Mouse (Mus musculus) embryonic facial prominence, embryonic 15.5 days (tissue): ENCODE data around the gene Gm38431. TPM values are rescaled to one million over a fixed set of nuclear protein-coding genes. Genes with fewer than 3 reads are reported as not detected.

ENCODE experiments used
- ATAC-seq: fragments of 200-750 bp; cut with Nextera tagmentation; 2 replicates; pipeline ENCODE4 v1.8.0; 2017; ENCODE audit warnings: low read depth, moderate TSS enrichment; ENCODE audit not compliant: insufficient number of reproducible peaks, low FRiP score, low TSS enrichment
- H3K27ac ChIP-seq: fragments of 300-500 bp; sonication (generic); replicated peaks from 2 replicates; pipeline ENCODE4 v1.5.1; 2015; ENCODE audit warnings: mild to moderate bottlenecking, inconsistent platforms
- H3K27me3 ChIP-seq: fragments of 300-500 bp; sonication (generic); 2 replicates; pipeline ENCODE4 v1.6.1; 2015; ENCODE audit warnings: inconsistent platforms
- H3K36me3 ChIP-seq: fragments of 300-500 bp; sonication (generic); 2 replicates; pipeline ENCODE4 v1.6.1; 2015; ENCODE audit warnings: mild to moderate bottlenecking, inconsistent platforms
- H3K4me1 ChIP-seq: fragments of 300-500 bp; sonication (generic); 2 replicates; pipeline ENCODE4 v1.6.1; 2015; ENCODE audit warnings: inconsistent platforms
- H3K4me2 ChIP-seq: fragments of 300-500 bp; sonication (generic); replicated peaks from 2 replicates; pipeline ENCODE4 v1.6.1; 2015; ENCODE audit warnings: mild to moderate bottlenecking, inconsistent platforms
- H3K4me3 ChIP-seq: fragments of 300-500 bp; sonication (generic); replicated peaks from 2 replicates; pipeline ENCODE4 v1.5.1; 2015; ENCODE audit warnings: mild to moderate bottlenecking, inconsistent platforms
- H3K9ac ChIP-seq: fragments of 300-500 bp; sonication (generic); 2 replicates; pipeline ENCODE4 v1.6.1; 2015; ENCODE audit warnings: inconsistent platforms
- H3K9me3 ChIP-seq: fragments of 300-500 bp; sonication (generic); replicated peaks from 2 replicates; pipeline ENCODE4 v1.6.1; 2016; ENCODE audit warnings: inconsistent platforms
- WGBS: fragments of 180-500 bp; shearing (Covaris S2); methylation state at CpG from one replicate; pipeline ENCODE4 v1.1.7; 2015; 5-methylcytosine and 5-hydroxymethylcytosine counted together
- polyA plus RNA-seq: library from polyadenylated mRNA; unstranded; fragments of >200 nt; fragmentation: Nextera tagmentation; extraction: Ambion mirVana; gene quantifications from 2 replicates; pipeline ENCODE4 v1.2.1, GENCODE M21; 2015

Gm38431 gene
- polyA plus RNA-seq, 1 experiment from 2014 or later = 1.6 TPM

GRCm38 (mm10) chr9:21029291-21030054, 62.3 kb downstream of the Gm38431 start, which contains the start of gene Icam4:
Gene Icam4 (plus strand): TSS chr9:21029373.
- no peak for ATAC-seq

DNA sequence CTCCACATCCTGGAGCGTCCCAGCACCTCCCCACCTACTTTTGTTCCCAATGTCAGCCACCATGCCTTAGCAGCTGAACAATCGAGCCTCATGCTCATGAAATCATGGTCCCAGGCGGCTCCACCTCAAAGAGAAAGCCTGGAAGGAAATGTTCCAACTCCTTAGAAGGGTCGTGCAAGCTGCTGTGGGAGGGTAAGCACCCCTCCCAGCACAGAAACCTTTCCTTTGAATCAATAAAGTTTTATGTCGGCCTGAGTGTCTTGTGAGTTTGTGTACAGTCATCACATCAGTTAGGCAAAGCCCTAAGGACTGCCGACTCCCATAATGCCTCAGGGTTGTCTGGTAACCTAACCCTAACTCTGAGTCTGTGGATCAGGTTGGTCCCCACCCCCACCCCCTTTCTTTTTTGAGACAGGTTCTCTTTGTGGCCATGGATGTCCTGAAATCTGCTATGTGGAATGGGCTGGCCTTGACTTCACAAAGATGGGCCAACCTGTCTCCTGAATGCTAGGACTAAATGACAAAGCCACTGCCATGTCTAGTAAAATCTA, 63.2 kb downstream of the Gm38431 start:
- H3K9ac ChIP-seq = no peak overlapping the region
- peaks cover 45% of the 10 kb centered on the region for H3K4me1 ChIP-seq
- H3K27me3 ChIP-seq = peaks cover 40% of the 10 kb centered on the region
- ATAC-seq = no peak
- no peak overlapping the region for H3K27ac ChIP-seq
- H3K4me3 ChIP-seq = no peak overlapping the region
- no peaks in the 10 kb centered on the region for H3K9me3 ChIP-seq
- H3K36me3 ChIP-seq = no peaks in the 10 kb centered on the region
- no peak overlapping the region for H3K4me2 ChIP-seq
- WGBS = 65% methylated on average over 6 of the region's 6 CpGs

More at GRCm38 (mm10) chr9:21029291-21030054, 62.3 kb downstream of the Gm38431 start, which contains the start of gene Icam4:
- Histone ChIP-seq H3K4me3 (peak within 1 kb of the TSS; percentile 59), H3K27me3 (peaks cover 47% of the 10 kb centered on the region), H3K9ac (no peak within 1 kb of the TSS), H3K4me1 (peaks cover 47% of the 10 kb centered on the region), H3K9me3 (no peaks in the 10 kb centered on the region), H3K4me2 (peak within 1 kb of the TSS; percentile 98), H3K36me3 (no peaks in the 10 kb centered on the region), H3K27ac (no peak within 1 kb of the TSS)
- 2% methylated on average over 37 of the region's 37 CpGs for WGBS

- no peak overlapping the region for H3K9ac ChIP-seq
- peaks cover 32% of the 10 kb centered on the region for H3K27me3 ChIP-seq
- H3K36me3 ChIP-seq = no peaks in the 10 kb centered on the region
- ATAC-seq = no peak
- WGBS = 53% methylated on average over 8 of the region's 8 CpGs
- no peaks in the 10 kb centered on the region for H3K9me3 ChIP-seq
- H3K4me1 ChIP-seq = peaks cover 37% of the 10 kb centered on the region
- H3K27ac ChIP-seq = no peak overlapping the region
- H3K4me2 ChIP-seq = no peak overlapping the region
- no peak overlapping the region for H3K4me3 ChIP-seq
Measured at GRCm38 (mm10) chr9:21027774-21028290, 64.0 kb downstream of the Gm38431 start.

DNA sequence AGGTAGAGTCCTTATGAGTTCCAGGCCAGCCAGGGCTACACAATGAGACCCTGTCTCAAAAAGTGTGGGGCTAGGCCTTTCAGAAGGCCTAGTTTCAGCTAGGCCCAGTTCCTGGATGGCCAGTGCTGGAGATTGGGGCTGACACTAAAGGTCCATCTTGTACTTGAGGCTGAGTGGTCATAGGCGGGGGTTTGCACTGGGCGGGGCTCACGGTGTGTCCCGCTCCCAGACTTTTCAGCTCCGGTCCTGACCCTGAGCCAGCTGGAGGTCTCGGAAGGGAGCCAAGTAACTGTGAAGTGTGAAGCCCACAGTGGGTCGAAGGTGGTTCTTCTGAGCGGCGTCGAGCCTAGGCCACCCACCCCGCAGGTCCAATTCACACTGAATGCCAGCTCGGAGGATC, 64.9 kb downstream of the Gm38431 start:
- peaks cover 28% of the 10 kb centered on the region for H3K4me1 ChIP-seq
- no peak overlapping the region for H3K9ac ChIP-seq
- no peak overlapping the region for H3K4me3 ChIP-seq
- no peak for ATAC-seq
- H3K36me3 ChIP-seq = no peaks in the 10 kb centered on the region
- no peaks in the 10 kb centered on the region for H3K9me3 ChIP-seq
- H3K27me3 ChIP-seq = peaks cover 22% of the 10 kb centered on the region
- 87% methylated on average over 12 of the region's 12 CpGs for WGBS
- no peak overlapping the region for H3K4me2 ChIP-seq
- no peak overlapping the region for H3K27ac ChIP-seq

- ATAC-seq = no peak
- Histone ChIP-seq H3K27me3 (peaks cover 19% of the 10 kb centered on the region), H3K9ac (no peak overlapping the region), H3K4me1 (peaks cover 17% of the 10 kb centered on the region), H3K36me3 (0 out of 2 replicates have a peak, but pooled peaks cover 4% of the 10 kb centered on the region), H3K4me3 (no peak overlapping the region), H3K27ac (no peak overlapping the region), H3K9me3 (no peaks in the 10 kb centered on the region), H3K4me2 (no peak overlapping the region)
- WGBS = 61% methylated on average over 19 of the region's 19 CpGs
Measured at GRCm38 (mm10) chr9:21025258-21025810, 66.5 kb downstream of the Gm38431 start.

DNA sequence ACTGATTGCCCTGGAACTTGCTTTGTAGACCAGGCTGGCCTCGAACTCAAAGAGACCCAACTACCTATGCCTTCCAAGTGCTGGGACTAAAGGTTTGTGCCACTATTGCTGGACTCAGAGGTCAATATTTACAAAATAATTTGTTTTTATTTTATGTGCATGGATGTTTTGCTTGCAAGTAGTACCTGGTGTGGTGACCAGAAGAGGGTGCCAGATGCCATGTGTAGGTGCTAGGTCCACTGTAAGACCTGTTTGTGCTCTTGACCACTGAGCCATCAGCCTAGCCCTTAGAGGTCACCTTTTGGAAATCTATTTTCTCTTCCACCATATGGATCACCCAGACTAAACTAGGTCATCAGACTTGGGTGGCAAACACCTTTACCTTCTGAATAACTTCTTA, 69.1 kb downstream of the Gm38431 start:
- ATAC-seq = no peak
- Histone ChIP-seq H3K27ac (no peak overlapping the region), H3K4me3 (no peak overlapping the region), H3K9me3 (no peaks in the 10 kb centered on the region), H3K4me2 (no peak overlapping the region), H3K4me1 (0 out of 2 replicates have a peak, but pooled peaks cover under 1% of the 10 kb centered on the region), H3K9ac (no peak overlapping the region), H3K36me3 (0 out of 2 replicates have a peak, but pooled peaks cover 4% of the 10 kb centered on the region), H3K27me3 (peaks cover 7% of the 10 kb centered on the region; the same call in 1 of the 2 replicates)
- 67% methylated on average over 1 of the region's 1 CpGs for WGBS

GRCm38 (mm10) chr9:21022288-21022687, 69.5 kb downstream of the Gm38431 start:
- Histone ChIP-seq H3K27ac (no peak overlapping the region), H3K27me3 (peaks cover 7% of the 10 kb centered on the region), H3K36me3 (0 out of 2 replicates have a peak, but pooled peaks cover 4% of the 10 kb centered on the region), H3K4me1 (peaks cover under 1% of the 10 kb centered on the region; the same call in 1 of the 2 replicates), H3K4me2 (no peak overlapping the region), H3K9ac (no peak overlapping the region), H3K4me3 (no peak overlapping the region), H3K9me3 (no peaks in the 10 kb centered on the region)
- ATAC-seq = no peak
- WGBS = 38% methylated on average over 6 of the region's 6 CpGs

DNA sequence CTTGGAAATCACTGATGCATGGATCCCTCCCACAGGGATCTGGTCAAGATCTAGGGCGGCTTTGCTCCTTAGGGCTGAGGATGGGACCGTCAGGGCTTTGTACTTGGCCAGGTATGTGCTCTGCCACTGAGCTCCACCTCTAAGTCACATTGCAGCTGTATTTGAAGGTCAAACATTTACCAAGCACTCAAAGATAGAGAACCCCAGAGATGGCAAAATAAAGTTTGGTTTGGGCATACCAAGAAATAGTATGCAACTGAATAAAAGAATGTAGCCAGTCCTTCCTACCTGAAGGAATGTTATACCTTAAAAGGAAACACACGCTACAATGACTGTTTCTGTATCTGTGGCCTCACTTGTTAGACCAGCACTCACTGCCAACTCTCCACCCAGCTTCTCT, 70.4 kb downstream of the Gm38431 start:
- H3K9ac ChIP-seq = no peak overlapping the region
- no peak overlapping the region for H3K4me3 ChIP-seq
- H3K4me2 ChIP-seq = no peak overlapping the region
- H3K27ac ChIP-seq = no peak overlapping the region
- WGBS = 75% methylated on average over 3 of the region's 3 CpGs
- H3K36me3 ChIP-seq = 0 out of 2 replicates have a peak, but pooled peaks cover 4% of the 10 kb centered on the region
- ATAC-seq = no peak
- peaks cover 9% of the 10 kb centered on the region for H3K4me1 ChIP-seq
- peaks cover 15% of the 10 kb centered on the region for H3K27me3 ChIP-seq
- no peaks in the 10 kb centered on the region for H3K9me3 ChIP-seq

GRCm38 (mm10) chr9:21018600-21018999, 73.2 kb downstream of the Gm38431 start:
- Histone ChIP-seq H3K27me3 (peaks cover 35% of the 10 kb centered on the region), H3K9ac (no peak overlapping the region), H3K4me1 (peaks cover 26% of the 10 kb centered on the region), H3K4me3 (no peak overlapping the region), H3K9me3 (no peaks in the 10 kb centered on the region), H3K4me2 (no peak overlapping the region), H3K36me3 (0 out of 2 replicates have a peak, but pooled peaks cover 4% of the 10 kb centered on the region), H3K27ac (no peak overlapping the region)
- ATAC-seq = no peak
- WGBS = 68% methylated on average over 2 of the region's 2 CpGs
